Mouse (Mus musculus) adrenal gland, postnatal 4 days (tissue): ENCODE measurements around the gene Cfap43. TPM values are rescaled to one million over a fixed set of nuclear protein-coding genes. Genes with fewer than 3 reads are reported as not detected.

Experiments used
- DNase-seq, 2 experiments: peaks; one replicate each; pipeline ENCODE4 v3.0.0; 2021 to 2022; ENCODE audit warnings: low spot score in 2 of 2, mixed read lengths in 2 of 2
- total RNA-seq, 2 experiments: library from RNA; stranded (reverse); gene quantifications; 2 replicates each; pipeline ENCODE4 v1.2.3; 2021

Gene Cfap43
- total RNA-seq, 2 experiments from 2014 or later, result 0.22 to 0.31 TPM

DNA sequence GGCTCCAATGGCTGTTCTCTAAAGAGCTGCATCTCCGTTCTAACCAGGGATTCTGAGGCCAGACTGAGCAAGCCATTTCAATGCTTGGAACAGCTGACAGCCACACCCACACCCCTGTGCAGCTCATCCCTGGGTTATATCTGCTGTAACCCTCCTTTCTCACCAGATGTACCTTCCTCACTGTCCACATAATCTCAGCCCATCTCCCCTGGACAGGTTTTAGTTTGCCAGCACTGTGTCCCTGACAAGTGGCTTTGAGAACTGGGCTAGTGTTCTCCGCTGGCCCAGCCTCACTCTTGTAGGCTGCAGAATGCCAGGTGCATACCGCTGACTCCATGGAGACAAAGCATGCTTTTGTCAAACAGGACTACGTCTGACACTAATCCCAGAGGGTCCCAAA, 1.7 kb downstream of the Cfap43 start:
- DNase-seq, result no peak

DNA sequence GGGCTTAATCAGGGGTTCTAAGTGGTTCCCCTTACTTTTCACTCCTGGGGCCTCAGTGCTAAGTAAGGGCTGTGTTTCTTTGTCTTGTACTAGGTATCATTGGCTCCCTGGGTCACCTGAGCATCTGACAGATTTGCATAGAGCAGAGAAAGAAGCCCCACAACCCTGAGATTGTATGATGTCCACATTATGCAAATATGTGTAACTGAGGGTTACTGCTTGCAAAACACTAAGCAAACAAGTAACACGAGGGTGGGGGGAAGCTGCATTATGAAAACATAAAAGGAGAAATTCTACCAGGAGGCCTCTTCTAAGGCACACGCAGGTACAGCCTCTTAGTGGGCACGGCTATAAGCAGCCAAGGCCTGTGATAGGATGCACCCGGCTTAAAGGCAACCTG, 3.8 kb downstream of the Cfap43 start:
- DNase-seq, result no peak

DNA sequence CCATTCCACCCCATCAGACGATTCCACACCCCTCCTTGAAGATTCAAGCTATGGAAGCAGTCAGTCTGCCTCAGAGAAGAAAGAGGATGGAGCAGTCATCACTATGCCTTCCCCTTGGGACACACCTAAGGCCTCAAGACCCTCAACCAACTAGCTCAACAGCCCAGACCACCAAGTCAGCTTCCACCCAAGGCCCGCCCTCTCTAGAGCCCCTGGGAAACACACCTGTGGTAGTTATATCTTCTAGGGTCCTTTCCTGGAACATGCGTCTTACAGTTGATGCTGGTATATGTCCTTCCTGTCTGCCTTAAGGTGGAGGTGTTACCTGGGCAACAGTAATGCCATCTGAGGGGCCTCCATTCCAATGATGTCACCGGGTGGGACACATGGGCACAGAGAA, 4.9 kb downstream of the Cfap43 start:
- no peak for DNase-seq

DNA sequence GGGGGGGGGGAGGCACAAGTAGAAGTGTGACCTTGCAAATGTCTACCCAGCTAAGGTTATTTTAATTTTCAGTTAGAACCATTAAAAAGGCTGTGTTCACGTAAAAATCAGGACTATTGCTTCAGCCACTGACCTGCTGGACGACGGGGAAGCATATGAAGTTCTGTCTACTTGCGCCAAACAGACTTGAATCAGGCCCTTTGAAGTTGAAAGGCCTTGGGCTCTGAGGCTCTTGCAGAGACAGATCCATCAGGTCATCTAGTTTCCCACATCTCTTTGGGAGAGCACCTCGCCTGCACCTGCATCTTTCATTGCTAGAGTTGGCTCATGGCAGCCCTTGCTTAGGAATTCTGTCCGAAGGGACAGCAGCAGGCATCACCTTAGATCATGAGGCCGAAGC, 5.7 kb downstream of the Cfap43 start:
- DNase-seq, result no peak

DNA sequence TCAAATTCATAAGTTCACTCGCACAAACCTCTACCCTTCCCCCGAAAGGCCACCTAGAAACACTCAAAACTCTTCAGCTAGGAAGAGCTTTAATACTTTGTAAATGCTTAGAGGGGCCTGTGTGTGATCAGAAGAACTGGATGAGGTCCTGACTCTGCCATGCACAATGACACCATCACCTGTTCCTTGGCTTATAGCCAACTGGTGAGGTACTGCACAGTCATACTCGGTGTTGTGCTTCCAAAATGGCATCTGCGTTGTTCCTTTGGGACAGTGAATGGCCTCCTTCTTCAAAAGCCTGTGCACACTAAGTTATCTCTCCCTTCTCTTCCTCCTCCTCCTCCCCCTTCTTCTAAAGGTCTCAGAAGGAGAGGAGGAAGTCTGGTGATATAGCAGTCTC, 8.3 kb downstream of the Cfap43 start:
- DNase-seq, result no peak

DNA sequence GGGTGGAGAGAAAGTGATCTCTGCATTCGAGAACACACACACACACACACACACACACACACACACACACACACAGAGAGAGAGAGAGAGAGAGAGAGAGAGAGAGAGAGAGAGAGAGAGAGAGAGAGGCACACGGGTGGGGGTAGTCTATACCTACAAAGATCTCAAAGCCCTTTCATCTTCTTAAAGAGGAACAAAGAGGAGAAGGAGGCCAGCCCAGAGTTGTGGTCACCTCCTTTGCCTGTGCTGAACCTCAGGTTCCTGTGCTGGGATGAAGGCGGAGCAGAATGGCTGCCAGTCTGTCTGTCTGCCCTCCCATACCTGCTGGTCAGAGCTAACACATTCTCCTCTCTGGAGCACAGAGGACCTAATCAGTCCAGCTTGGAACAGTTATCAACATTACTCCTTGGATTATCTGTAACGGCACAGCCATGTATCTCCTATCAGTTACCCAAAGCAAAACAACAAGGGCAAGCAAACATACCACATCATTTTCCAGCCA, 8.9 kb downstream of the Cfap43 start:
- DNase-seq, result no peak

DNA sequence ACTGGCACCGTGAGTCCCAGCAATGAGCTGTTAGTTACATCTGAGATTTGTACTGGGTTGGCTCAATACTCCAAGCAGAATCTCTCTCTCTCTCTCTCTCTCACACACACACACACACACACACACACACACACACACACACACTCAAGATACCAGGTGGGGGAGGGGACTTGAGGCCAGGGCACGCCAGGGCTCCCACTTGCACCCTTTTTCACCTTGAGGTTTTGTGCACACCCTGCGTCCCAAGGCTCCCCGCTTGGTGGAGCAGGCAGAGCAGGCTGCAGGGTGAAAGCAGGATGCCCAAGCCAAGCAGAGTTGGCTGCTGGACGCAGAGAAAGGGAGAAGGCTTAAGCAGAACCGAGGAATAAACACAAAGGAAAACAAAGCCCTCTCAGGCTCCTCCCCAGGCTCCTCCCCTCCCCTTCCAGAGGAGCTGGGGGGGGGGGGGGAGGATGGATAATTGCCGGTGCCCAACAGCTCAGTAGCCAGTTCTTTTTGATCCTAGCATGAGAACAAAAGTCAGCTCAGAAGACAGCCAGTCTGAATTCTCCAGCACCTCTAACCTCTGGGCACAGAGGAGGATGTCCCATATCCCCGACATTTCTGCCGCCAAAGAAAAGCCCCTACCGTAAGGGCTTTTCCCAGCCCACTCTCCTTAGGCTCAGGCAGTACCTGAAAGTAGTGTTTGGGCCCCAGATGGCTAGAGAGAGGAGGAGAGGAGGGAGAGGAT, 9.5 kb downstream of the Cfap43 start:
- DNase-seq, result no peak

DNA sequence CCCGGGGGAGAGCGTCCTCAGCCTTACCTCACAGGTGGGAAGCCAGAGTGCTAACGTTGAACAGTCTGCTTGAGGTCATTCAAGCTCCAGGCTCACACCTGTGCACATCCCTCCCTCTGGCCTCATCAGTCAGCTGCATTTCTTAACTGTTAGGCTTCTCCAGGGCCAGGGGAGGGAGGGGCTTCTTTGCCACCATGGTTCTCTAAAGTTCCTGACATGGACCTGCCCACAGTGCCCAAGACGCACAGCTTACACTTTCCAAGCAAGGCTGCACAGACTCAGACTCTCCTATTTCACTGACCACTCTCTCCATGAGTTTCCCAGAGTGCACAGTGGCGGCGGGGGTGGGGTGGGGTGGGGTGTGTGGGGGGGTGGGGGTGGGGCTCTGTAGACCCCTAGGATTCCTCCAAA, 10.1 kb downstream of the Cfap43 start:
- DNase-seq, result no peak

DNA sequence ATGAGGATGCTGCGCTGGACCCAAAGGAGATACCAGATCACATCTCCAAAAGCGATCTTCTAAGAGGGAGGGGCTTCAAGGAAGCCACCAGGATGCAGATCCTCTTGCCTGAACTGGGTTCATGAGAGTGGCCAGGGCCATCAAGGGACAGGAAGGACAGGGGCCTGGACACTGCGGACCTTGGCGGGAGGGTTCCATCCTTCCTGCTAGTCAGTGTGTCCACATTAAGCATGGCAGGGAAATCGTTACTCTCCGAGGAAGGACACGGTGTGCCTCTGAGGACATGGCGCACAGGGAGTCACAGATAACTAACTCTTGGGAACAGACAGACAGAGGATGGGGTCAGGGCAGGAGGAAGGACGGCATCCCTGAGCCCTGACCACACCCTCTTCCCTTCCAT, 11.5 kb downstream of the Cfap43 start:
- DNase-seq, result no peak

DNA sequence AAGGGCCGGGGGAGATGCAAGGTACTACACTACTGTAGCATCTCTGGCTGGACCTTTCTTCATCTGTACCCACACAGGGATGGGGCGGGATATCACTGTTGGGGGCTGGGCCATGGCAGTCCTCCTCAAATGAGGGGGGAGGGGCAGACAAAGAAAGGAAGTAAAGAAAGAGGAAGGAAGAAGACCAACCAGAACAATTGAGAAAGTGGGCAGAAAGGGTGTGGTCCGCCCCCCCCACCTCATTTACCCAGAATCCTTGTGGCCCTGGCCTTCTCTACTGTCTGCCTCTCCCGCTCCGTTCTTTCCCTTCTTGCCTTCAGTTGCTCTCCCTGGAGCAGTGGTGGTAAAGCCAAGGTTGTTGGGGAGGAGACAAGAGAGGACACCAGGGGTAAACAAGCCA, 13.5 kb downstream of the Cfap43 start:
- DNase-seq, result no peak

DNA sequence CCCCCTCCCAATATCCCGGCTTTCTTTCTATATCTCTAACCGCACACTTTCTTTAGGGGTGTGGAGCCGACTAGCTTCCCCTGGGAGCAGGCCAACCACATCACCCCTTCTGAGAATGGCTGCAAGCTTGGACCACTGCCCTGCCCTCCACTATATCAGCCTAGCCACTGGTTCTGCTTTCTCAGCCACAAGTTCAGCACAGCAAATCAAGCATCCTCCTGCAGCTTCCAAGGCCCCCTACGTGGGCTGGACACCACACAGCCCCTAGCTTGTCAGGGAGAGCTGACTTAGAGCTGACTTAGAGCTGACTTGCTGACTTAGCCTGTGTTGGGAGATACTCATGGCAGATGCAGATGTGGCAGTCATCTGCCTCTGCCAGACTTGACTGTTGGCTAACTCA, 14.0 kb downstream of the Cfap43 start:
- no peak for DNase-seq

DNA sequence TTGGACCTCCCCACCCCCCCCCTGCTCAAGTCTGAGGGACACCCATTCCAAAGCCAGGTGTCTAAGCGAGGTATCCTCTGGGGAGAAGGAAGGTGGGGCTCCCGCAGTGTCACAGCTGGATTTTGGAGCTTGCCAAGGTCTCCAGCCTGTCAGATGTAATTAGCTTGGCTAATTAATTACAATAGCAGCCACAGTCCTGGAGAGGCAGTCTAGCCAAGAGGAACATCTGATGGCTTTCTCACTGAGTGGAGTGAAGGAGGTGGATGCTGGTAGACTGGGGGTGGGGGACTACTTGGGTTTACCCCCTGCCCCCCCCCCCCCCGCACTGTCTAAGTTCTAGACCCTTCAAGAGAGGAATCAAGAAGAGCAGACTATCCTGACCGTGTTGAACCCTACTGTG, 15.4 kb downstream of the Cfap43 start:
- no peak for DNase-seq

DNA sequence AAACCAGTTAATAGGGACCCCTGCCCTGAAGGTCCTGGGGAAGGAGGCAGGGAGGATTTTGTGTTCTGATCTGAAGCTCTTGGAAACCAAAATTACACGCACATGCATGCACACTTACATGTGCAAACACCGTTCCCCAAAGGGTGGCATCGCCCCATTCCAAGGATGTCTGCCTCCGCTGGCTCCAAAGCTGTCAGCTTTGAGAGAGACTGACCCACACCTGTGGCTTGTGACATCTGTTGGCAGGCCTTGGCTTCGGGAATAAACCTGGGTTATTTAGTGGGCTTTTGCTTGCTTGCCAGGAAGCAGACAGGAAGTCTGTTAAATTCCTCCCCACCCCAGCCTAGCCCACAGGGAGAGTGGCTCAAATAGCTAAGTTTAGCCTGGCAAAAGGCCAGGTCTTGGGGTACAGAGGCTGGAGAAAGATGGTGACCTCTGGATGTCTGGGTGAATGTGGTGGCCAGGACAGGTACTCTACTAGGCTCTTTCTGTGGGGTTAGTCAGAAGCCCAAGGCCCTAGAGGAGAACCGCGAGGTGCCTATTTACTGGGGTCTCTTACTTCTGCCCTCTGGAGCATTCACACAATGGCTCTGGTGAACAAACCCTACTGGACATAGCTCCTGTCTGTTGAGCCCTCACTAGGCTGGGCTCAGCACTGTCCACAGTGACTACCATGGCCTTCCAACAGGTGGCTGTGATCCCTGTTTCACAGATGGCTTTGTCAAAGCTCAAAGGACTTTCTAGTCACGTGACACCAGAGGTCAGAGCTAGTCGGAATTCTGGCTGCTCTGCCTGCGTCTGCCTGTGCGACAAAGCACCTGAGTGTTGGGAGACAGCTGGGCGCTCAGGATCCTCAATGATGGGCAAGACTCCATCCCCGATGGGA, 16.5 kb downstream of the Cfap43 start:
- no peak for DNase-seq

DNA sequence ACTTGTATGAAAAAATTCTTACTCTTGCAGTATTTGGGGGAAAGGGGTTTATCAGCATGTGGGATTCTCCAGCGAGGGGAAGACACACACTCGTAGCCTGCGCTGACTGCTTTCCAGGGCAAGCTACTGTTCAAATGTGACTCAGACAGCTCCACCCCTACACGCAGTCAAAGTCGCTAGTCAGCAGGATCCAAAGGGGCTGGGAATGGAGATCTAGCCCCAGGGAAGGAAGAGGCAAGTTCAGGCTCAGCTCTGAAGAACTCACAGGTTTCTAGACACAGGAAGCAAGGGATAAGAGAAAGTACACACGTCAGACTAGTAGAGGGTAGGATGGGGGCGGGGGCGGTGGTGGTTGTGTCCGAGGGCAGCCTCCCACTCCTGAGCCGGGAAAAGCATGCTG, 18.5 kb downstream of the Cfap43 start:
- DNase-seq, result no peak

DNA sequence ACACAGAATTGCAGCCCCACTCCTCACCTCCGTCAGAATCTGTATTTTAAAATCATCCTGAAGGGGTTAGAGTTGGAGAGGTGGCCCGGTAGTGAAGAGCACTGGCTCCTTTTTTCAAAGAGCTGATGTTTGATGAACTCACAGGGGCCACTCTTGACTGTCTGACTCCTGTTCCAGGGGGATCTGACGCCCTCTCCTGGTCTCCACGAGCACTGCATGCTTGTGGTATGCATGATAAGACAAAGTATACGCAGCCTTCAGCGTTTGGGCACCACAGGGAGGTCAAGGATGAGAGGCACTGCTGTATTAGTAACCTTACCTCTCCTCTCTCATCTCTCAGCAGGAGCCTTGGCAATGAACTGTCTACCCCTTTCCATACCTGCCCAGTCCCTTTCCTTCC, 19.1 kb downstream of the Cfap43 start:
- DNase-seq, result no peak

DNA sequence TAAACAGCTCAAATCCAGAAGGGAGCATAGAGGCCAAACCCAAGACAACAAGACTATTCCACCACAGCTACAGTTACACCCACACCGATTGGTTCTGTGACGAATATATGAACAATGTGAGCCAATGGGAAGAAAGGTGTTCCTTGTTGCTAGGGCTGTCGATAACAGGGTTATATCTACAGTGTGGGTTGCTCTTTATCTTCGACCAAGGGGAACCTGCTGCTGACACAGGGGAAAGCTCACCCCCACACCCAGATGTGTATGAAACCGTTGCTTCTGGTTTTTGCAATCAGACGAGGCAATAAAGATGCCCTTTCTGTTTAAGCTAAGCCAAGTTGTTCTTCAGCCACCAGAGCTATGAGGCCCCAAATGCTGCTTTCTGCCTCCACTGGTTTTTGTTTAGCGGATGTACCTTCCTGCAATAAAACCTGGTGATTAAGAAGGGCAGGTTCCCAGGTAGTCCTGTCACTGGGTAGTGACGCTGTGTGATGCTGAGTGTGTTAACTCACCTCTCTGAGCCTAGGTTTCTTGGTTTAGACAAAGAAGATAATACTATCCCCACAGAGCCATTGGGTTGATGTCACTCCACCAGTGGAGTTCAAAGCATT, 20.5 kb downstream of the Cfap43 start:
- no peak for DNase-seq

DNA sequence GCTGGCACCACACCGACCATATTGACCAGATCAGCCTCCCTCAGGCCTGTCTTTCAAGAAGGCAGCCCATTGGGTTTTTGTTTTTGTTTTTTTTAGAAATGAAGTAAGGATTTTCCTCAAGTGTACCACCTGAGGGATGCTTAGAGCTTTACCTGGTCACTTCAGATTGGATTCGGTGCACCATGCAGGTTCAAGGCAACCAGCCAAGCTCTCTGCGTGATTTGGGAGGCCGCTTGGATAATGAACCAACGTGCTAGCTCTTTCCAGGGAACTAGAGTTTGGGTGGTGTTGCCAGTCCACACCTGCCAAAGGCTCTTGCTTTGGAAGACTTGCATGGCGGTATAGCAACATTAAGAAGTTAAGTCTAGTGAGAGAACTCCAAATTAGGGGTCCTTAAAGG, 26.0 kb downstream of the Cfap43 start:
- DNase-seq, result no peak

DNA sequence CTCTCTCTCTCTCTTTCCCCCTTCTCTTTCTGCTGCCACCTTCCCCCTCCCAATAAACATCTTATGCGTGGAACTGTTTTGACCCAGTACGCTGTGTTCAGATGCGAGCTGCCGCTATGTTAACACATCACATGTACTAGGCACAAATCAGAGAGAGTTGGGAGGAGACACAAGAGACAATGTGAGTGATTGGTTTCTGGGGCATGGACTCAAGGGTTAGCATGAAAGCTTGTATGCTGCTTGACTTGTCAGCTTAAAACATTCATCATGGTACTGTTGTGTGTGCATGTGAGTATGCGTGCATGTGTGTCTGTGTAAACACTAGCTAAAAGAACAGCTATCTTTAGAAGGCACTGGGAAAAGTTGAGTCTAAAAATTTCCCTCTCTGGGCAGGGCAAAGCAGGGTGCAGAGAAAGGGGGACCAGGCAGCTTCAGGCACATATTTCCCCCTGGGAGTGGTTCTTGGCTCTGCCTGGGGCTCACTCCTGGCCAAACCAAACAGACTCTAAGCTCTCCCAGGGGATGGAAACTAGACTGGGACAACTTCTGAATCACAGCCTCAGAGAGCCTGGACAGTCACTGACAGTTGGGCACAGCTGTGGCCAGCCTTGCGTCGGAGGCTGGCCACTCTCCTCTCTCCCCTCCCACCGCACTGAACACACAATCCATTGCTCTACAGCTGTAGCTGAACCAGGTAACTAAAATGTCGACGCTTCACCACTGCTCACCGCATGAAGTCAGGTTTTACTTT, 27.4 kb downstream of the Cfap43 start:
- no peak for DNase-seq

DNA sequence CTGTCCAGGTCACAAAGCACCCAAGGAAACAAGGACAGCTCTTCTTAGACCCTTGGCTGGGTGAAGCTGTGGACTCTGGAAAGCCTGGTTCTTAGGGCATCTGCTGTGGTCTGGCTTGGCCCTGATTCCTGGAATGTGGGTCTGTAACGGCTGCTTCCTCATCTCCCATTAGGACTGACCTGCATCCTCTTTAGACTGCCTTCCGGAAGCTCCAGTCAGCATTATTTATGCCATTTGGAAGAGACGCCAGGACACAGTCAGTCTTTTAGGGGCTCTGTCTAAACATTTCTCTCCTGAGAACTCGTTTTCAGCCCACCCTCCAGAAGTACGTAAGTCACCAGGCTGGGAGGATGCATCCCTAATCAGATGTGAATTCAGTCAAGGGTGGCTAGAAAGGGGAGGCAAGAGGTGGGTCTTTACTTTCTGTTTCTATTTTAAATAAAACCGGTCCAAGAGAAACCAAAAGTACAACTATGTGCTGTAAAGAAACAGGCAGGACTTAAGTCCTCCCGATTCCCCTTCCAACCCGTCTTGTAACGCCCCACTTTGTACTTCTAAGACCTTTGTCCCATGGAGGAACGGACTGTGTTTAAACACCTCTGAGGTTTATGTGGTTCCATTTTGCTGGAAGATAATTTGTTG, 28.5 kb downstream of the Cfap43 start:
- no peak for DNase-seq

DNA sequence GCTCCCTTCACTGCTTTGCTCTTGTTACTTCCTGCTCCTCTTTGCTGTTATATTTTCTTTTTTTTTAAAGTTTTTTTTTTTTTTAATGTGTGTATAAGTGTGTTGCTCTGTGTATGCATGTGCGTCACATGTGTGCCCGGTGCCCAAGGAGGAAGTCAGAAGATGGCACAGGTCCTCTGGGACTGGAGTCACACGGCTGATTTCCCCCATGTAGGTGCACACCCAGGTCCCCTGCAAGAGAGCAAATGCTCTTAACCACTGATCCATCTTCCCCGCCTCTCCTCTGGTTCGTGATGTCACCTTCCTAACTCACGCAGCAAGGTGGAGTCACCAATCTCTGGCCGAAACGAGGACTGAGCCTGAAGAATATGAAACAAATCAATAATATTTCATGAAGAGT, 31.1 kb downstream of the Cfap43 start:
- no peak for DNase-seq

DNA sequence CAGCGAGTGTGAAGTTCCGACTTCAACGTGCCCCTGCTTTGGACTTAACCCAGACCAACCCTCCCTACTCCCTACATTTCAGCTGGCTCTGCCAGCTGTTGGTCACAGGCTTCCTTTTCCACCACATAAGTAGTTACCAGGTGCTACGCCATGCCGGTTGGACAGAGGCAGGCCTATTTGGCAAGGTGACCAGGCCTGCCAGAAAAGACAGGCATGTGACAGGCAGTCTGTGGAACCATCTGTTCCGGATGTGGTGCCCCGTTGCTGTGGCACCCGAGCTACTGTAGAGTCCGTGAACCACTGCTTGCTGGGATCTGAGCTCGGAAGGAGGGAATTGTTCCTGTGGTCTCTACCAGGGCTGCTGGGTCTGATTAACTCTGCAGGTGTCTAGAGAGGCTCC, 31.7 kb downstream of the Cfap43 start:
- no peak for DNase-seq
